12 mouse cellular contexts compared by ENCODE assay signal in genomic region chr9:61274020-61274419, GRCm38 (mm10).
"Had no signal": no experiment of that assay in that cellular context is flagged by ENCODE, and none has a peak within 500 bp of the region (broad histone marks: within the 10 kb centered on the region; RNA-seq: fewer than 3 reads in every experiment).

No protein-coding gene starts in this region.

- H3K4me3 ChIP-seq: midbrain, embryonic 10.5 days; midbrain, embryonic 12.5 days; neural tube, embryonic 12.5 days; stomach, embryonic 15.5 days had no signal

- H3K27me3 ChIP-seq: stomach, embryonic 15.5 days had no signal

- DNase-seq: lung, adult 18-20 months; lung, embryonic 14.5 days; lung, postnatal 10 days; lung, postnatal 4 days; midbrain, embryonic 14.5 days; right cerebral cortex, postnatal 14 days; thymus, adult 2 months; thymus, postnatal 36 days had no signal

- H3K4me2 ChIP-seq: lung, embryonic 14.5 days; midbrain, embryonic 12.5 days; neural tube, embryonic 12.5 days; stomach, embryonic 15.5 days had no signal

- H3K36me3 ChIP-seq: midbrain, embryonic 10.5 days; midbrain, embryonic 12.5 days; neural tube, embryonic 12.5 days; stomach, embryonic 15.5 days had no signal
